Mouse (Mus musculus): ENCODE data around the gene Snx25. TPM values are rescaled to one million over a fixed set of nuclear protein-coding genes. Genes with fewer than 3 reads are reported as not detected.

Gene Snx25
- polyA plus RNA-seq, 1 experiment: 35.4 TPM

GRCm38 (mm10) chr8:46162953-46163869, 11.3 kb upstream of the Snx25 start:
- H3K27me3 ChIP-seq (ENCODE audit: control insufficient read depth, insufficient read depth, low read length): no peaks in the 10 kb centered on the region
- H3K4me1 ChIP-seq (ENCODE audit: control insufficient read depth, insufficient read depth, low read length): no peaks in the 10 kb centered on the region
- peak overlapping the region; percentile 89 for H3K27ac ChIP-seq (ENCODE audit: insufficient read depth, low read length)
- DNase-seq: peak; percentile 98 to 99
- 1% methylated on average over 77 of the region's 77 CpGs for WGBS
- TF ChIP-seq CTCF (IDR thresholded peaks at IDR 0.05; ENCODE audit: borderline replicate concordance, insufficient read depth, low read depth, low read length): no peak
- TF ChIP-seq POLR2A (IDR thresholded peaks at IDR 0.05; ENCODE audit: borderline replicate concordance, insufficient read depth, low read length): peak; percentile 98
- peak overlapping the region; percentile 72 for H3K4me3 ChIP-seq (replicated peaks; ENCODE audit: insufficient read depth, low read depth, low read length)

GRCm38 (mm10) chr8:46153042-46153441, 1.1 kb upstream of the Snx25 start:
- 0% methylated on average over 2 of the region's 2 CpGs for WGBS
- TF ChIP-seq CTCF (IDR thresholded peaks at IDR 0.05; ENCODE audit: borderline replicate concordance, insufficient read depth, low read depth, low read length): no peak
- no peak for TF ChIP-seq POLR2A (IDR thresholded peaks at IDR 0.05; ENCODE audit: borderline replicate concordance, insufficient read depth, low read length)

GRCm38 (mm10) chr8:46151202-46152062, 527 bp downstream of the Snx25 start, which contains the start of gene Cfap97:
TSS of gene Cfap97 (plus strand) at chr8:46151771.
- Histone ChIP-seq H3K4me1 (ENCODE audit: control insufficient read depth, insufficient read depth, low read length) (peaks cover 13% of the 10 kb centered on the region), H3K4me3 (replicated peaks; ENCODE audit: insufficient read depth, low read depth, low read length) (peak within 1 kb of the TSS; percentile 92), H3K27me3 (ENCODE audit: control insufficient read depth, insufficient read depth, low read length) (no peaks in the 10 kb centered on the region), H3K27ac (ENCODE audit: insufficient read depth, low read length) (peak within 1 kb of the TSS; percentile 94)
- TF ChIP-seq POLR2A (IDR thresholded peaks at IDR 0.05; ENCODE audit: borderline replicate concordance, insufficient read depth, low read length) (no peak), CTCF (IDR thresholded peaks at IDR 0.05; ENCODE audit: borderline replicate concordance, insufficient read depth, low read depth, low read length) (no peak)
- DNase-seq: peak; percentile 73 to 79
- WGBS: under 1% methylated on average over 72 of the region's 75 CpGs

More at GRCm38 (mm10) chr8:46153042-46153441, 1.1 kb upstream of the Snx25 start:
- DNase-seq: no peak
- H3K4me1 ChIP-seq (ENCODE audit: control insufficient read depth, insufficient read depth, low read length): peaks cover 6% of the 10 kb centered on the region
- H3K27ac ChIP-seq (ENCODE audit: insufficient read depth, low read length): peak overlapping the region; percentile 94; the same call in 1 of the 2 replicates
- H3K4me3 ChIP-seq (replicated peaks; ENCODE audit: insufficient read depth, low read depth, low read length): peak overlapping the region; percentile 64
- no peaks in the 10 kb centered on the region for H3K27me3 ChIP-seq (ENCODE audit: control insufficient read depth, insufficient read depth, low read length)

GRCm38 (mm10) chr8:46149782-46150181, 2.2 kb downstream of the Snx25 start:
- Histone ChIP-seq H3K4me1 (ENCODE audit: control insufficient read depth, insufficient read depth, low read length) (peaks cover 15% of the 10 kb centered on the region), H3K27me3 (ENCODE audit: control insufficient read depth, insufficient read depth, low read length) (no peaks in the 10 kb centered on the region), H3K4me3 (replicated peaks; ENCODE audit: insufficient read depth, low read depth, low read length) (no peak overlapping the region), H3K27ac (ENCODE audit: insufficient read depth, low read length) (no peak overlapping the region)
- 73% methylated on average over 9 of the region's 9 CpGs for WGBS
- peak in 1 of 2 experiments; percentile 18 for DNase-seq
- no peak for TF ChIP-seq POLR2A (IDR thresholded peaks at IDR 0.05; ENCODE audit: borderline replicate concordance, insufficient read depth, low read length)
- TF ChIP-seq CTCF (IDR thresholded peaks at IDR 0.05; ENCODE audit: borderline replicate concordance, insufficient read depth, low read depth, low read length): no peak

- 0 out of 2 replicates have a peak overlapping the region, but pooled peaks have one; percentile 24 for H3K27ac ChIP-seq (ENCODE audit: insufficient read depth, low read length)
- 58% methylated on average over 6 of the region's 6 CpGs for WGBS
- no peak overlapping the region for H3K4me3 ChIP-seq (replicated peaks; ENCODE audit: insufficient read depth, low read depth, low read length)
- DNase-seq: peak; percentile 44 to 69
- no peak for TF ChIP-seq CTCF (IDR thresholded peaks at IDR 0.05; ENCODE audit: borderline replicate concordance, insufficient read depth, low read depth, low read length)
- no peak for TF ChIP-seq POLR2A (IDR thresholded peaks at IDR 0.05; ENCODE audit: borderline replicate concordance, insufficient read depth, low read length)
- peaks cover 18% of the 10 kb centered on the region for H3K4me1 ChIP-seq (ENCODE audit: control insufficient read depth, insufficient read depth, low read length)
- H3K27me3 ChIP-seq (ENCODE audit: control insufficient read depth, insufficient read depth, low read length): no peaks in the 10 kb centered on the region
Measured at GRCm38 (mm10) chr8:46149306-46149705, 2.7 kb downstream of the Snx25 start.

- no peak for DNase-seq
- H3K27ac ChIP-seq (ENCODE audit: insufficient read depth, low read length): no peak overlapping the region
- H3K27me3 ChIP-seq (ENCODE audit: control insufficient read depth, insufficient read depth, low read length): no peaks in the 10 kb centered on the region
- H3K4me3 ChIP-seq (replicated peaks; ENCODE audit: insufficient read depth, low read depth, low read length): no peak overlapping the region
- H3K4me1 ChIP-seq (ENCODE audit: control insufficient read depth, insufficient read depth, low read length): peaks cover 28% of the 10 kb centered on the region
- WGBS: 36% methylated on average over 3 of the region's 3 CpGs
- no peak for TF ChIP-seq POLR2A (IDR thresholded peaks at IDR 0.05; ENCODE audit: borderline replicate concordance, insufficient read depth, low read length)
- no peak for TF ChIP-seq CTCF (IDR thresholded peaks at IDR 0.05; ENCODE audit: borderline replicate concordance, insufficient read depth, low read depth, low read length)
Measured at GRCm38 (mm10) chr8:46146173-46146572, 5.8 kb downstream of the Snx25 start.

- DNase-seq: no peak
- Histone ChIP-seq H3K27me3 (ENCODE audit: control insufficient read depth, insufficient read depth, low read length) (no peaks in the 10 kb centered on the region), H3K27ac (ENCODE audit: insufficient read depth, low read length) (no peak overlapping the region), H3K4me3 (replicated peaks; ENCODE audit: insufficient read depth, low read depth, low read length) (no peak overlapping the region), H3K4me1 (ENCODE audit: control insufficient read depth, insufficient read depth, low read length) (peaks cover 36% of the 10 kb centered on the region)
- 4% methylated on average over 1 of the region's 1 CpGs for WGBS
- TF ChIP-seq POLR2A (IDR thresholded peaks at IDR 0.05; ENCODE audit: borderline replicate concordance, insufficient read depth, low read length) (no peak), CTCF (IDR thresholded peaks at IDR 0.05; ENCODE audit: borderline replicate concordance, insufficient read depth, low read depth, low read length) (no peak)
Measured at GRCm38 (mm10) chr8:46143924-46144323, 8.0 kb downstream of the Snx25 start.
